Mouse (Mus musculus) lung, adult 2 months (tissue): ENCODE measurements around the gene Tmcc2. TPM values are rescaled to one million over a fixed set of nuclear protein-coding genes. Genes with fewer than 3 reads are reported as not detected.

Source experiments
- DNase-seq: peaks from one replicate; pipeline ENCODE4 v3.0.0; 2022
- H3K4me1 ChIP-seq: fragments of 200-500 bp; 2 replicates; pipeline ENCODE4 v1.6.1; 2011; ENCODE audit warnings: low read length; ENCODE audit not compliant: control insufficient read depth, insufficient read depth
- H3K4me3 ChIP-seq: fragments of 200-500 bp; replicated peaks from 2 replicates; pipeline ENCODE3; 2011; ENCODE audit warnings: low read depth, mild to moderate bottlenecking, control low read depth, low read length; ENCODE audit errors: extremely low read depth
- CTCF ChIP-seq: fragments of 200-500 bp; IDR thresholded peaks from 2 replicates; pipeline ENCODE4 v1.5.1; 2011; ENCODE audit warnings: mild to moderate bottlenecking, low read length, control low read depth; ENCODE audit not compliant: insufficient read depth
- POLR2A ChIP-seq: fragments of 200-500 bp; IDR thresholded peaks from 2 replicates; pipeline ENCODE4 v1.6.1; 2011; ENCODE audit warnings: low read depth, mild to moderate bottlenecking, control low read depth, low read length, borderline replicate concordance; ENCODE audit errors: extremely low read depth
- WGBS: fragments of 180-500 bp; shearing (Covaris S2); methylation state at CpG from one replicate; pipeline ENCODE4 v1.1.7; 2018; 5-methylcytosine and 5-hydroxymethylcytosine counted together
- polyA plus RNA-seq: library from polyadenylated mRNA; depleted of rRNA; stranded (reverse); fragments of >200 nt; gene quantifications from 2 replicates; pipeline ENCODE4 v1.2.3, GENCODE M21; 2012; rRNA removed

Gene Tmcc2
- polyA plus RNA-seq = 135 and 154 TPM in 2 replicates

GRCm38 (mm10) chr1:132390691-132391579 lies at the start of gene Tmcc2:
Gene Tmcc2 (minus strand): TSS chr1:132391281.
- under 1% methylated on average over 50 of the region's 50 CpGs for WGBS
- Histone ChIP-seq H3K4me1 (peaks cover 2% of the 10 kb centered on the region; the same call in 1 of the 2 replicates), H3K4me3 (peak within 1 kb of the TSS; percentile 65)
- TF ChIP-seq CTCF (no peak), POLR2A (no peak)
- no peak for DNase-seq

- H3K4me3 ChIP-seq = no peak overlapping the region
- TF ChIP-seq POLR2A = no peak
- no peak for TF ChIP-seq CTCF
- WGBS = 56% methylated on average over 5 of the region's 5 CpGs
- H3K4me1 ChIP-seq = peaks cover 13% of the 10 kb centered on the region
- DNase-seq = no peak
These were observed 46.3 kb upstream of the Tmcc2 start for GRCm38 (mm10) chr1:132437389-132437788.

- 50% methylated on average over 1 of the region's 1 CpGs for WGBS
- H3K4me3 ChIP-seq = no peak overlapping the region
- no peak for DNase-seq
- TF ChIP-seq CTCF (no peak), POLR2A (no peak)
- H3K4me1 ChIP-seq = peaks cover 15% of the 10 kb centered on the region
These were observed 45.9 kb upstream of the Tmcc2 start for GRCm38 (mm10) chr1:132436960-132437359.

GRCm38 (mm10) chr1:132436320-132436958 lies 45.4 kb upstream of the Tmcc2 start:
- DNase-seq = no peak
- no peak for TF ChIP-seq POLR2A
- no peak for TF ChIP-seq CTCF
- H3K4me1 ChIP-seq = peaks cover 19% of the 10 kb centered on the region
- no peak overlapping the region for H3K4me3 ChIP-seq
- 58% methylated on average over 4 of the region's 4 CpGs for WGBS

- no peak for DNase-seq
- TF ChIP-seq CTCF (no peak), POLR2A (no peak)
- whole genome bisulfite sequencing = 88% methylated on average over 12 of the region's 12 CpGs
These were observed 43.0 kb upstream of the Tmcc2 start for GRCm38 (mm10) chr1:132434032-132434431.

GRCm38 (mm10) chr1:132433349-132433748 lies 42.3 kb upstream of the Tmcc2 start:
- no peak for TF ChIP-seq CTCF
- no peak for TF ChIP-seq POLR2A
- Histone ChIP-seq H3K4me1 (peaks cover 19% of the 10 kb centered on the region), H3K4me3 (no peak overlapping the region)
- no peak for DNase-seq
- WGBS = 36% methylated on average over 5 of the region's 5 CpGs

More at GRCm38 (mm10) chr1:132434032-132434431, 43.0 kb upstream of the Tmcc2 start:
- H3K4me1 ChIP-seq = peaks cover 19% of the 10 kb centered on the region
- H3K4me3 ChIP-seq = no peak overlapping the region

- TF ChIP-seq CTCF (no peak), POLR2A (no peak)
- Histone ChIP-seq H3K4me3 (no peak overlapping the region), H3K4me1 (peaks cover 17% of the 10 kb centered on the region)
- WGBS = 36% methylated on average over 9 of the region's 9 CpGs
- DNase-seq = no peak
These were observed 40.6 kb upstream of the Tmcc2 start for GRCm38 (mm10) chr1:132431716-132432115.

- no peak for DNase-seq
- 72% methylated on average over 3 of the region's 3 CpGs for WGBS
- peaks cover 14% of the 10 kb centered on the region for H3K4me1 ChIP-seq
- no peak overlapping the region for H3K4me3 ChIP-seq
- TF ChIP-seq CTCF = no peak
- no peak for TF ChIP-seq POLR2A
These were observed 39.7 kb upstream of the Tmcc2 start for GRCm38 (mm10) chr1:132430818-132431217.

GRCm38 (mm10) chr1:132425600-132425999 lies 34.5 kb upstream of the Tmcc2 start:
- TF ChIP-seq CTCF = no peak
- no peak for TF ChIP-seq POLR2A
- DNase-seq = no peak
- no peaks in the 10 kb centered on the region; the same call in 1 of the 2 replicates for H3K4me1 ChIP-seq
- no peak overlapping the region for H3K4me3 ChIP-seq
